Mouse (Mus musculus) 3T3-L1 (cell line): ENCODE results near the gene H6pd.

Experiments used
- DNase-seq: peaks from one replicate; pipeline ENCODE4 v3.0.0-alpha.2; 2015; ENCODE audit warnings: low read depth, low spot score

The H6pd gene

DNA sequence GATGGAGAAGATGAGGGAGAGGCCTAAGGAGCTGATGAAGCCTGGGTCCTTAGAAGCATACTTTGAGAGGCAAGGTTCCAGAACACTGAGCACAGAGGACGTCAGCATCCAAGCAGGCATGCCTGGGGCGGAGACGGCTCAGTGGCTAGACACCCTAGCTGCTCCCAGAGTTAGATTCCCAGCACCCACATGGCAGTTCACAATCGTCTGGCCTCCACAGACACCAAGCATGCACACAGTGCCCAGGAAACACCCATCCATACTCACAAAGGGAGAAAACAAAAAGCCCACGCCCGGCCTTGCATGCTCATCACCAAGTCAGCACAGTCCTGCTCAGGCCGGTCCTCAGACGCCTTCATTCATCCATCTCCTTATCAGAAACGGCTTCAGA is 9.3 kb downstream of the H6pd start:
- DNase-seq: no peak

DNA sequence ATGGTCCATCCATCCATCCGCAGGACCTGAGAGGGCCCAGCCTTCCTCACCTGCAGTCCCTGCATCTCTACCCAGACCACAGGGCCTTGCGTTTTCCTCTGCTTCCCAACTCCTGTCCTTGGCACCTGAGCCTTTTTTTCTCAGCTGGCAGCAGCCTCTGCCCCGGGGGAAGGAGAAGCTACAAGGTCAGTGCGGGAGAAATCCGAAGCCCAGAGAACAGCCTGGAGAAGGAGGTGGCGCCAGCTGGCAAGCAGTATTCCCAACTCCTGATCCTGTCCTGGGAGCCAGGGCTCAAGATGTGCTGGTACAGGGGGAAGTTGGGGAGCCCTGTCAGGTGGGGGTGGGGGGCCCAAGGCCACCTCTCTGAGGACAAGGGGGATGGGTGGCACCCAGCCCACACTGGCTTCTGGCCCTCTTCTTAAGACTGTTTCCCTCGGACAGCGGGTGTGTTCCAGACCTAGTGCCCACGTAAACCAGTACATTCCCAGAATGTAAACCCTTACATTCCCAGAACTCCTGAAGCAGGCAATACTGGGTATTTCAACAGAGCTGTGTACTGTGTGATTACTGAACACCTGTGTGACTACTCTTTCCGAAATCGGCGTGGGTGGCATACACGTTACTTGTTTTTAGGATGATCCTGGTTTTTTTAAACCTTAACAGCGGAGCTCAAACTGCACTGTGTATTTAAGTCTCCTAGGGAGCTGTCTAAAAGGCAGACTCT is 9.9 kb downstream of the H6pd start:
- no peak for DNase-seq

DNA sequence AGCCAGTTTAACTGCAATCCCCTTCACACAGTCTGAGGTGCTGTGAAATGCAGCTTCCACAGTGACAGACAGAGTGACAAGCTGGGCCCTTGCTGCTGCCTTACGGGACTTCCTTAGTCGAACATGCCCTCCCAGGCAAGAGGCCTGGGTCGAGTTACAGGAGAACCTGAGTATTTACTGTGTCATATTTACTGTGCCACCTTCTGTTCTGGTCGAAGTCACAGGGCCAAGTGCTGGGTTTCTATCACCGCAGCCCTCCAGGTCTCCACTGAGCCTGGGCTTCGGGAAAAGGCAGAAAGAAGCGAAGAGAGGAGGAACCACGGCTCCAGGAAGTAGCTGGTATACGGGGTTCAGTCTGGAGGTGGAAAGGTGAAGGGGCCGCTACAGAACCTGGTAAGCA is 10.8 kb downstream of the H6pd start:
- no peak for DNase-seq

DNA sequence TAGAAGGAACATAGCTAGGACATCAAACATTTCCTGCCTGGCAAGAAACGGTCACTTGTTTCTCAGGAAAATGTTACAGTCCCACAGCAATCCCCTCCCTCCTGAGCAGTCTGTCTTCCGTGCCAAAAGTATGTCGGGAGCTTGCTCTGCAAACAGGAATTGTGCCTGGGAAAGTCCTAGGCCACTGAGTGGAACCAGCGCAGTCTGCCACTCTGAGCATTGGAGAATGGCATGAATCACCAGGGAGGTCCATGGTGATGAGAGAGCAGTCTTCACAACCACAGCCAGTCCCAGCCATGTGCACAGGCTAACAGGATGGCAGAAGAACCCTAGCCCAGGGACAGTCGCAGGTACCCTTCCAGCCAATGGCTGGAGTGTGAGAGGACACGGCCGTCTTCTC is 12.4 kb downstream of the H6pd start:
- no peak for DNase-seq

DNA sequence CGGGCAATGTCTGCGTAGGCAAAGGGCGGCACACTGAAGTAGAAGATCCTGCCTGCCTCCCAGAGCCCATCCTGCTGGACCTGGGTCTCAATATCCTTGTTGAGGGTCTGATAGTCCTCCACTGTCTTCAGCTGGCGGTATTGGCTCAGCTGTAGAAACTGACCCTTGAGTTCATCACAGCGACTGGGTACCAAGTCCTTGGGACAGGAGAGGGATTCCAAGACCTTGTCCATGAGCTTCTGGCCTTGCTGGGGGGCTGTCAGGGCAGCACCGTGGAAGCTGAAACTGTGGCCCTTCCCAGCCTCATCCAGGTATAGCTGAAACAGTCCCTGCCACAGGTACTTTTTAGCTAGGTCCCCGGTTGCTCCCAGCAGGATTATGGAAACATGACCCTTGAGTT is 12.9 kb downstream of the H6pd start:
- DNase-seq: no peak

DNA sequence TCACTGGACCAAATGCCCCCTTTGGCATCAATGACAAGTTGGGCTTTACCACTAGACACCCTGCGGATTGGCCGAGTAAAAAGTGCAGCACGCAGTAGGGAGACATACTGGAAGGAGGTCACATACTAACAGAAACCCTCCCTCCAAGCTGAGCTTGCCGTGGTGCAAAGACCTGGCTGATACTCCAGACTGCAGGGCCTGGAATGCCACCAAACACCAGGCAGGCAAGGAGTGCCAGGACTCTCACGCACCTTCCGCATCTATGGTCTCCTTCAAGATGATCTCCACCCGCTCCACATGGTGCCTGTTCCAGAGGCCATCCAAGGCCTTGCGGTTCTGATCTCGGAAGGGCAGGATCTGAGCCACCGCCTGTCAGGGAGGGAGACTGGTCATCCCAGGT is 14.6 kb downstream of the H6pd start:
- DNase-seq: no peak

DNA sequence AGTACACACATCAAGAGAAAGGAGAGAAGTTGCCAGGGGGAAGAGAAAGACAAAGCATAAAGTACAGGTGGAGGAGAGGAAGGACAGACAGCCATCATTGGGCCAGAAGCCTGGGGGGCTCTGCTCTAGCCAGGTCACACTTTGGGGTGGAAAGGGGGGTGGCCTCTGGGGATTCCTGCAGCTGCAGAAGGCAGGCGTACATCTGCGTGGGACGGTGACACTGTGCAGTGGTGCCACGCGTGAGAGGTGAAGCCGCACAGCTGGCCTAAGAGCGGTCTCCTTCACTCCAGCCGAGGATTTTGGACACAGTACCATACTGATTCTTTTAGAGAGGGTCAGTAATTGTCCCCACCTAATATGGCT is 16.2 kb downstream of the H6pd start:
- DNase-seq: no peak

DNA sequence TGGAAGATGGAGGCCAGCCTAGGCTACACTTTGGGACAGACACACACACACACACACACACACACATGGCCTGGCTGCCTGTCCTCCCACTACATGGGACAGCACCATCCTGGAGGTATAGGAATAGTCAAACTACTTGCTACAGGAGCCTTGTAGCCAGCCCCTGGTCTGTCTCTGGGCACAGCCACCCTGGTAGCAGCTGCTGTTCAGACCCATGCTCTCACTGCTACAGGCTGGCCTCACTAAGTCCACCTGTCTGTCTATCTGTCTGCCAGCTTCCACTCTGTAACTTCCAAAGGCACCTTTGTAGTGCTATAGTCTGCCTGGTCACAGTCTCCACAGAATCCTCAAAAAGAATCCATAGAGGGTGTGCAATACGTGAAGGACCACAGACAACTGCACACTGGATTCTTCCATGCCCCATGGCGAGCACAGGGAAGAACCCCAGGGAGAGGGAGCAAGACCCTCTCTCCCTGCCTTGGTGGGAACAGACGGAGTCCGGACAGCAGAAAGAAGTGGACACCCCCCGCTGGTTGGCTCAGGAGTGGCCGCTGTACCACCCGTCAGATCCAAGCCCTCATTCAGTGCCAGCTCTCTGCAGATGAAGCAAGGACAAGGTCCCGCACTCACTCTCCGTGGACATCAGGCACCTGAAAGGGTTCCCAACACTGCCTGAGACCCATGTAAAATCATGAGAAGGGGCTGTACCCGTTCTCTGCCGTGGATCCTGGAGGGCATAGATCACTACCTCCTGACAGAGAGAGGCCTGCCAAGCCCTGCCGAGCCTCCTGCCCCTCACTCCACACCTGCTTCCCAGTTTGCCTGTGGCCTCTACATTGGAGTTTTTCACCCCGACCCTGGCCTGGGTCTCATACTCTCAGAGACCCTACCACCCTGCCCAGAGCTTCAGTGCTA is 16.8 kb downstream of the H6pd start:
- DNase-seq: no peak

DNA sequence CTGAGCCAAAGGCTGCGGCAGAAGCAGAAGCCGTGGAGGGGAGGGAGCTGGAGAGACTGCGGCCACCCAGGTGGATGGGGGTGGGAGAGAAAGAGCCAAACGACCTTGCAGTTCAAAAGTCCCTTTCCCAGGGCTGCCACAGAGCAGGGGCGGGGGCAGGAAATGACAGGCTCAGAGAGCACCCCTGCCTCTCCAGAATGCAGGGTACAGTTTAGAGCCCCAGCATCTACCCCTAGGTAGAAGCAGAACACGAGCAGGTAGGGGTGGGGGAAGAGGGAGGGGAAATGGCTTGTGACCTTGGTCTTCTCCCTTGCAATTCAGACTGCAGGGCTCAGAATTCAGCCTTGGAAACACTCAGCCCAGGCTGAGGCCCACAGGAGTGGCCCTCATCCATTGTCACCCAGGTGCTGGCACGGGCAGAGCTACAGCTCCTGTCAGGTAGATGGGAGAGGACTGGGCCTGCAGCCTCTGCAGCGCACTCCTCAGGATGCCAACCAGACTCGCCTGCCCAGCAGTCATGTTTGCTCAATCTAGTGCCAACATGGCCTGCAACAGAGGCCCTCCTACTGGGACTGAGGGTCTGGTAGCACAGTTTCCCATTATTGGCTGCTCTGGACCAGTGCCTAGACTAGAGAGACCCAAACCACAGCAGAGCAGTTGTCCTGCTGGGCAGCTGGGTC is 17.7 kb downstream of the H6pd start:
- no peak for DNase-seq

DNA sequence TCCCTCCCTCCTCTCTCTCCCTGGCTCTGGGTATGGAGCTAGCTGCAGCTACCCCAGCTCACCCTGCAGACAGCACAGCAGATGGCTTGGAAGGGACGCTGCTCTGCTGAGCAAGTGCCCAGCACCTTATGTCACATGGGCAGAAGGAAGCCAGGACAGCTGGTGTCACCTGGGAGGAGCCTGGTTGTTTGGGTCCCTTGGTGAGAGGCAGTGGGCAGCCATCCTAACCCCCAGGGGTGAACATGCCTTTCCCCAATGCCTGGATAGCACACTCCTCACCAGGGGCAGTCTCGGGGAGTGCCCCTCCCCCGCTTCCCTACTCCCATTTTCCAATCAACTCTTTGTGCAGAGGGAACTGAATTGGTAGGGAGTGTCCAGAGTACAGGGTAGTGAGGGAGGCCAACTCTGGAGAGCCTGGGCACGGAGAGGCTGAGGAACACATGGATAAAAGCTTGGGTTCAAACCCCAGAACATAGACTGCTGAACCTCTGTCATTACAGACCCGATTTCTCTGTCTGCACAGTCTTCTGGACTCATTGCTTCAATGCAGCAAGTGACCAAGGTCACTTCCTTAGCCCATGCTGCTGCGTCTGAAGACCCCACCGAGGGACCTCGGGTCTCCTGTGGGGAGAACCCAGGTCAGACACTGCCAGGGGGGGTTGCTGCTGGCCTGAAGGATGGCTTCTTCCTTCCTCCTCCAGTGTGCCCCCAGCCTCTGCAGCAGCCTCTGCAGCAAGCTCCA is 18.4 kb downstream of the H6pd start:
- DNase-seq: peak; percentile 29

DNA sequence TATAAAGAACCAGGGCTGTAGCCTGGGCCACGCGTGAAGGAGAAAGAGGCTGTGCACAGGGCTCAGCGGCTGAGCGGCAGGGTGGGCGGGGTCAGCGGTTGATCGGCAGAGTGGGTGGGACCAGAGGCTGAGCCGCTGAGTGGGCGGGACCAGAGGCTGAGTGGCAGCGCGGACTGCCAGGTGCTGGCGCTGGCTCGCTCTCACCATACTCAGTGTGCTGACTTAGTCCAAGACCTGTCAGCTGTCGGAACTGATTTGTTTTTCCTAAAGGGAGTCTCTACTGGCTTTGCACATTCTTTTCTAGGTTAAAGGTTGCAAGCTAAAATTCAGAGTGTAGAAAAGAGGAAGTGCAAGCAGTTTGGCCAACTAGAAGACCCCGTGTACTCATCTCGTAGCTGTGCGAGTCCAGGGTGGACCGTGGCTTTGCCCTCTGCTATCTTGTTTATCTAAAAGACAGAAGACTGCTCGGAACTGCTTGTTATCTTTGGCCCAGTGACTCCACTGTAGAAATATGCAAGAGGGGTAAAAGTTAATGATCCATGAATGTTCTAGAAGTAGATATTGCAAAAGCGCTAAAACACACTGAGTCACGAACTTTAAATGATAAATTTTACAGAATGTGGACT is 19.8 kb downstream of the H6pd start:
- peak; percentile 91 for DNase-seq

DNA sequence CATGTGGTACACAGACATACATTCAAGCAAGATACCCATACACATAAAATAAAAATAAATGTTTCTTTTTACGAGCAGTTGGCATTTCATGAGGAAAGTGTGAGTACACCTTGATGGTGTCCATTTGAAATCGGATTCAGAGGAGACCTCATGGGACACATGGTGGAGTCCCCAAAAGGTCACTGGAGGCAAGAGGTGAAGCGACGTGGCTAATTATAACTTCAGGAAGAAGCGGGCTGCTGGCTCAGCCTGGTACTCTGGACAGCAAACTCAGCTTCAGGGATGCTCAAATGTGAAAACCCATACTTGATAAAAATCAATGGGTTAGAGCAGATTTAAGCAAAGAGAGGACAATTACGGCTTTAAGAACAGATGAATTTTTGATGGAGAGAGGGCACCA is 20.5 kb downstream of the H6pd start:
- no peak for DNase-seq

DNA sequence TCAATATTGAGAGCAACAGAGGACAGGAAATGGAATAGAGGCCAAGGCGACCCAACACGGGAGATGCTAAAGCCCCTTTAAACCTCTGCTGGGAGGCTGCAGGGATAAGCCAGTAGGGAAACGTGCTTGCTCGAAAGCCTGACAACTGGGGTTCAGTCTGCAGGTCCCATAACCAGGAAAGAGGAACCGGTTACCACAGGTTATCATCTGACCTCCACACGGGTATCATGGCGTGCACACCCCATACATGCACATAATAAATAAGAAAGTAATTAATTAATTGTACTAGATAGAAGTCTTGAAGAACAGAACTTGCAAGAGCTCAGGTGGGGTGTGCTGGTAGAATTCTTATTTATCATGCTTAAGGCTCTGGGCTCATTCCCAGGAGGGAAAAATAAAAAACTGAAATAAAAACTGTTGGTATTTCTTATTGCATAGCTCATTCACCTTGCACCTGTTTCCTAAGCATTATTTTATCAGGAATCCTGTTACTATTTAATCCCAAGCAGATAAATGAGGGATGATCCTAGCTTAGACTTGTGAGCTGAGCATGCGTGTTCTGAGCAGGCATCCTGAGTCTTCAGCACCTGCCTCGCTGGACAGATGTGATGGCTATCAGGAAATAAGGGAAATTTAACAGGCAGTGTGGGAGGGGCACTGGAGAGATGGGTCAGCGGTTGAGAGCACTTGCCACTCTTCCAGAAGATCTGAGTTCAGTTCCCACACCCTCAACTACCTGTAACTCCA is 22.0 kb downstream of the H6pd start:
- DNase-seq: no peak

DNA sequence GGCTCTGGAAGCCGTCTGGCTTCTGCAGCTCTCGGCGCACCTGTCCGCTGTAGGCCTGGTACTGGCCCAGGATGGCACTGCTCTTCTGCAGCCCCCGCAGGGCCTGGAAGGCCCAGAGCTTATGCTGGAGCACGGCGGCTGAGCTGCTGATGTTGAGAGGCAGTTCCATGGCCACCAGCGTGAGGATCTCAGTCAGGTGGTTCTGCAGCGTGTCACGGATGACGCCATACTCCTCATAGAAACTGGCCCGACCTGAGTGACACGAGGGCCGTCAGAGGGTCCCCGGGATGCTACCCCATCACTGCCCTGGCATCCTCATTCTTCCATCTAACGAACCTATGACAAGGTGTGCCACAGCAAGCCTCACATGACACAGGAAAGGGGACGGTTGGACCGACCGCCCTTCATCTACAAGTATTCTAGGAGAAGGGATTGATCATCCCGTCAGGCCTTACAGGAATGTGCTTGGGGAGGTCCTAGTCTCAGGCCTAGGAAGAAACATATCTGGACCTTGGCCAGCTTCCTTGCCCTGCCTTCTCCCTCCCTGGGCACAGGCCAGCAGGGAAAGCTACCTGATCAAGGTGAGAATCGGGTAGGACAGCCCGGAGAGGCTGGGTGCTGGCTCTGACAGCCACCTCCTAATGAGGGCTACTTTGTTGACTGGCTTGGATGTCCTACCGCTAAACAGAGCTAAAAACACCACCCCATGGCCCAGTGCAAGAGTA is 24.7 kb downstream of the H6pd start:
- no peak for DNase-seq

DNA sequence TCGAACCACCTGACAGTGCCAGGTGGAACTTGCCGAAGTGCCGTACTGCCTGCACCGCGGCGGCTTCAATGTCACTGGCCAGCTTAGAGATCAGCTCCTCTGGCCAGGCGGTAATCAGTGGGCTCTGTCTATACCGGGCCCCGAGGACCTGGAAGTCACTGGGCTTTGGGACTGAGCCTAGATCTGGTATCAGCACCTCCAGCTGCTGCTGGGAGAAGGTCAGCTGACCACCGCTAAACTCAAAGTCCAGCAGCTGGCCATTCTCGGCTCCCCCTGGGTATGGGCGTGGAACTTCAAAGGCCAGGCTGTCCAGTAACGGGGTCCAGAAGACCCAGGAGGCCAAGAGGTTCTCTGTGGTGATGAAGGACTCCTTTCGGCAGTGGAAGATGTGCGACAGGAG is 26.7 kb downstream of the H6pd start:
- DNase-seq: no peak

DNA sequence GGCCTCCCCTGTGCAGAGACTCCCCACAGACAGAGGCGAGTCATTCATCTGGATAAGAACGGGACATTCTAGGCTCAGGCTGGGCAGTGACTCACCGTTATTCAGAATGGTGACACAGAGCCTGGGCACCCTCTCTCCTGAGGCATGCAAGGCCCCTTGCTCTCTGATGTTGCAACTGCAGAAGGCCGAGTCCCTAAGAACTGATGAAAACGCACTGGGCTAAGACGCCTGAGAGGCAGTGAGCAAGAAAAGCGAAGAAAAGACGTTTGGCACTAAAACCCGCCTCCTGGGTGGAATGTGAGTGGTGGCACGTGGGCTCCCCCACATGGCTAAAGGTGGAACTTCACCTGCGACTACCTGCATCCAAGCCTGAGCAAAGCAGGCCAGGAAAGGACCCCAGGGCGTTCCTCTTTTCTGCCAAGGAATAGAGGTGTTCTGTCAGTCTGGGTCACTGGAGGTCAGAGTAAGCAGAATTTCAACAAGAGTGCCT is 29.0 kb downstream of the H6pd start:
- peak; percentile 96 for DNase-seq

DNA sequence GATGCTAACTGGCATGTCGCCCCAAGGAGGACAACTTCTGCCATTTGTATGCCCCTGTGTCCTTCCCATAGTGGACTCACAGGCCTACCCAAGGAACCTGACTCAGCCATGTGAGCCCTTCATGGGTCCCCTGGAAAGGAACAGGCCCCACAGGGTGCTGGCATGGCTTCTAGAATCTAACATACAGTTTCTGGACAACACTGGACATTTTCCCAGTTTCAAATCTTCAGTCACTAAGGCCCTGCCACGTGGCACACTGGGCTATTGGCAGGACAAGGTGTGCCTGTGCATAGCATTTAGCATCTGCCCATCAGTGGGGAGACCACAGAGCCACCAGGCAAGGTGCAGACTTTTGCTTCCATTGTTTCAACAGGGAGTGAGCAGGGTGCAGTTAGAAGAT is 30.0 kb downstream of the H6pd start:
- DNase-seq: no peak

DNA sequence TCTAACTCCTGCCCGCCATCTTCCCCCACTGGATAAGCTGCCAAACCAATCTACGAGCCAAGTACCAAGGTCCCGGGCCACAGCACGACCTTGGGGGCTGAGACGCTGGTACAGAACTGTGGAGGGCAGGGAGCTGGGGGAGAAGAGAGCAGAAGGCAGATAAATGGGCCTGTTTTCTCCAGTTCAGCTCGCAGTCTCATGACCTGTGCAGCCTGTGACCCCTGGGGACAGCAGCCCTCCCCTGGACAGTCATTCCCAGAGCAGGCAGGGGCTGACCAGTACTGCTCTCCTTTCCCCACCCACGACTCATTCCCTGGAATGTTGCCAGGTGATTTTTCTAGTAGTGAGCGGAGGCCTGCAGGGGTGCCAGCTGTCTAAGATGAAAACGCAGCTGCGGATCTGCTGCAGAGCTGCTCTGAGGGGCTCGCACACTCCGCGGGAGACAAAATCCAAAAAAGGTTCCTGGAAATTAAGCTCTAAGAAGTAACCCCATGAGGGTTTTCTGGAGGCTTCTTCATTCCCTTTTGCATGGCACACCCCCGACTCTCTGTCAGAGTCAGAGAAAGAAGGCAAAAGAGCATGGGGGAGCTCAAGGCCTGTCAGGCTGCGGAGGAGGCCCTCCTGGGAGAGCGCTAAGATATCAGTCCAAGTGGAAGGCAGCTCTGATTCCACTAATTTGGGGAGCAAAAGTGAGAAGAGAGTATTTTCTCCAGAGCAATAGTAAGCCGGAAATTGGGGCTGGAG is 30.9 kb downstream of the H6pd start:
- peak; percentile 68 for DNase-seq

DNA sequence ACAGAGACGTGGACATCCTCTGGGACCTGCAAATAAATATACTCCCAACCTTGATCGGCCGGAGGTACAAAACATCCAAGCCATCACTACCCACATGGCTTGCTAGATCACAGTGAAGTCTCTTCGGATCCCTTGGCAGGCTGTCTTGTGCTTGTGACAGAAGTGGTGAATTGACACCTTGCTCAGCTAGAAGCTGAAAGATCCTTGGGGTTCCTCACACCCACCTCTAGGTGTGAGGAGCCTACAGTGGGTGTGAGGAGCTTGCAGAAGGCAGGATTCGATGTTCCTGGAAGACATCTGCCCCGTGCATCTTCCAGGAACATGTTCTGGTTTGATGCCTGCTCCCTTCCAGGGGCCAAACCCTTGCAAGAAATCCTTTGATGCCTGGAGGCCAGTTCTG is 31.6 kb downstream of the H6pd start:
- DNase-seq: no peak
